Mouse (Mus musculus) MEL (cell line): ENCODE data around the gene Tbc1d2. TPM values are rescaled to one million over a fixed set of nuclear protein-coding genes. Genes with fewer than 3 reads are reported as not detected.
A peak's percentile ranks its signal among the peaks of the same experiment; 100 is the strongest.

ENCODE experiments used
- DNase-seq: peaks from one replicate; pipeline ENCODE4 v3.0.0; 2011; ENCODE audit warnings: low read depth, low spot score
- H3K27ac ChIP-seq: 2 replicates; pipeline ENCODE4 v1.5.1; 2012; ENCODE audit warnings: low read depth, mild to moderate bottlenecking, control low read depth, low read length, moderate library complexity; ENCODE audit not compliant: control insufficient read depth
- H3K27me3 ChIP-seq, 2 experiments: fragments of 150-350 bp in 1 of 2; sonication (generic) in 1 of 2; 2 replicates each; pipeline ENCODE4 v1.6.1; 2012; ENCODE audit warnings: low read length in 2 of 2, mild to moderate bottlenecking in 2 of 2, improper control_type of control experiment in 1 of 2, moderate library complexity in 1 of 2; ENCODE audit not compliant: insufficient read depth in 2 of 2, control insufficient read depth in 1 of 2
- H3K36me3 ChIP-seq, 2 experiments: 2 replicates each; pipeline ENCODE4 v1.6.1; 2012 to 2014; ENCODE audit warnings: low read length in 2 of 2, improper control_type of control experiment in 1 of 2, inconsistent platforms in 1 of 2, mild to moderate bottlenecking in 1 of 2; ENCODE audit not compliant: insufficient read depth in 2 of 2, control insufficient read depth in 1 of 2
- H3K4me1 ChIP-seq, 2 experiments: fragments of 150-350 bp in 1 of 2; sonication (generic) in 1 of 2; 2 replicates each; pipeline ENCODE4 v1.6.1; 2012; ENCODE audit warnings: low read length in 2 of 2, improper control_type of control experiment in 1 of 2, mild to moderate bottlenecking in 1 of 2; ENCODE audit not compliant: insufficient read depth in 2 of 2, control insufficient read depth in 1 of 2
- H3K4me3 ChIP-seq, 2 experiments: fragments of 150-350 bp in 1 of 2; sonication (generic) in 1 of 2; 2 replicates each; pipeline ENCODE4 v1.5.1; 2012; ENCODE audit warnings: low read depth in 2 of 2, low read length in 2 of 2, mild to moderate bottlenecking in 2 of 2, moderate library complexity in 2 of 2, control low read depth in 1 of 2, improper control_type of control experiment in 1 of 2; ENCODE audit not compliant: control insufficient read depth in 1 of 2, insufficient read depth in 1 of 2
- H3K79me2 ChIP-seq: 2 replicates; pipeline ENCODE4 v1.6.1; 2012; ENCODE audit warnings: mild to moderate bottlenecking, low read length, moderate library complexity; ENCODE audit not compliant: control insufficient read depth, poor library complexity, insufficient read depth
- H3K9ac ChIP-seq: 2 replicates; pipeline ENCODE4 v1.6.1; 2012; ENCODE audit warnings: low read depth, mild to moderate bottlenecking, control low read depth, low read length, moderate library complexity; ENCODE audit not compliant: control insufficient read depth, poor library complexity, severe bottlenecking
- H3K9me3 ChIP-seq: fragments of 150-350 bp; sonication (generic); replicated peaks from 2 replicates; pipeline ENCODE4 v1.6.1; 2012; ENCODE audit warnings: mild to moderate bottlenecking, low read length, improper control_type of control experiment, moderate library complexity; ENCODE audit not compliant: insufficient read depth
- CHD1 ChIP-seq: IDR thresholded peaks from 2 replicates; pipeline ENCODE4 v1.6.1; 2012; ENCODE audit warnings: low read depth, mild to moderate bottlenecking, inconsistent platforms, low read length, improper control_type of control experiment
- CHD2 ChIP-seq: IDR thresholded peaks from 2 replicates; pipeline ENCODE4 v1.6.1; 2011; ENCODE audit warnings: low read length, improper control_type of control experiment
- ELF1 ChIP-seq: IDR thresholded peaks from 2 replicates; pipeline ENCODE4 v1.6.1; 2014; ENCODE audit warnings: low read depth, mild to moderate bottlenecking, inconsistent platforms, low read length, improper control_type of control experiment, moderate library complexity
- EP300 ChIP-seq, 2 experiments: IDR thresholded peaks; 2 replicates each; pipeline ENCODE4 v1.6.1; 2011; ENCODE audit warnings: improper control_type of control experiment in 2 of 2, low read length in 2 of 2, low read depth in 1 of 2, mild to moderate bottlenecking in 1 of 2
- ETS1 ChIP-seq: IDR thresholded peaks from 2 replicates; pipeline ENCODE4 v1.6.1; 2012; ENCODE audit warnings: low read depth, mild to moderate bottlenecking, inconsistent platforms, low read length, improper control_type of control experiment, moderate library complexity
- GATA1 ChIP-seq: IDR thresholded peaks from 2 replicates; pipeline ENCODE4 v1.6.1; 2011; ENCODE audit warnings: low read depth, low read length, improper control_type of control experiment
- MAX ChIP-seq: IDR thresholded peaks from 2 replicates; pipeline ENCODE4 v1.6.1; 2011; ENCODE audit warnings: low read length, improper control_type of control experiment
- MEF2A ChIP-seq: IDR thresholded peaks from 2 replicates; pipeline ENCODE4 v1.6.1; 2014; ENCODE audit warnings: low read depth, mild to moderate bottlenecking, inconsistent platforms, low read length, improper control_type of control experiment; ENCODE audit not compliant: poor library complexity, insufficient replicate concordance, severe bottlenecking; ENCODE audit errors: extremely low read depth
- MXI1 ChIP-seq: IDR thresholded peaks from 2 replicates; pipeline ENCODE4 v1.6.1; 2011; ENCODE audit warnings: mild to moderate bottlenecking, low read depth, low read length, improper control_type of control experiment
- MYC ChIP-seq: IDR thresholded peaks from 2 replicates; pipeline ENCODE4 v1.6.1; 2011; ENCODE audit warnings: low read depth, mild to moderate bottlenecking, low read length, improper control_type of control experiment, moderate library complexity
- NRF1 ChIP-seq: IDR thresholded peaks from 2 replicates; pipeline ENCODE4 v1.6.1; 2014; ENCODE audit warnings: low read depth, mild to moderate bottlenecking, inconsistent platforms, low read length, improper control_type of control experiment, moderate library complexity; ENCODE audit not compliant: poor library complexity, insufficient read depth, severe bottlenecking
- POLR2AphosphoS2 ChIP-seq: IDR thresholded peaks from 2 replicates; pipeline ENCODE4 v1.6.1; 2011; ENCODE audit warnings: low read length, improper control_type of control experiment
- POLR2AphosphoS5 ChIP-seq: IDR thresholded peaks from 2 replicates; pipeline ENCODE4 v1.6.1; 2012; ENCODE audit warnings: low read depth, borderline replicate concordance, mild to moderate bottlenecking, inconsistent platforms, low read length, moderate library complexity, mixed read lengths
- RAD21 ChIP-seq: IDR thresholded peaks from 2 replicates; pipeline ENCODE4 v1.6.1; 2011; ENCODE audit warnings: mild to moderate bottlenecking, low read depth, low read length, improper control_type of control experiment
- RCOR1 ChIP-seq: IDR thresholded peaks from 2 replicates; pipeline ENCODE4 v1.6.1; 2012; ENCODE audit warnings: low read depth, mild to moderate bottlenecking, inconsistent platforms, low read length, improper control_type of control experiment
- SMC3 ChIP-seq: IDR thresholded peaks from 2 replicates; pipeline ENCODE4 v1.6.1; 2011; ENCODE audit warnings: low read depth, low read length, improper control_type of control experiment
- TBP ChIP-seq: IDR thresholded peaks from 2 replicates; pipeline ENCODE4 v1.8.0; 2011; ENCODE audit warnings: low read depth, low read length, improper control_type of control experiment
- TCF12 ChIP-seq: IDR thresholded peaks from 2 replicates; pipeline ENCODE4 v1.6.1; 2014; ENCODE audit warnings: low read depth, mild to moderate bottlenecking, inconsistent platforms, low read length, improper control_type of control experiment, moderate library complexity
- USF1 ChIP-seq: IDR thresholded peaks from 2 replicates; pipeline ENCODE4 v1.6.1; 2014; ENCODE audit warnings: low read depth, mild to moderate bottlenecking, inconsistent platforms, low read length, improper control_type of control experiment, moderate library complexity
- ZC3H11A ChIP-seq: IDR thresholded peaks from 2 replicates; pipeline ENCODE4 v1.6.1; 2012; ENCODE audit warnings: low read depth, mild to moderate bottlenecking, inconsistent platforms, low read length, improper control_type of control experiment
- ZKSCAN1 ChIP-seq: IDR thresholded peaks from 2 replicates; pipeline ENCODE4 v1.6.1; 2012; ENCODE audit warnings: low read depth, mild to moderate bottlenecking, inconsistent platforms, low read length, improper control_type of control experiment, moderate library complexity
- ZMIZ1 ChIP-seq: IDR thresholded peaks from 2 replicates; pipeline ENCODE4 v1.6.1; 2012; ENCODE audit warnings: low read depth, mild to moderate bottlenecking, inconsistent platforms, low read length, improper control_type of control experiment, moderate library complexity
- ZNF384 ChIP-seq: IDR thresholded peaks from 2 replicates; pipeline ENCODE4 v1.6.1; 2012; ENCODE audit warnings: low read depth, mild to moderate bottlenecking, inconsistent platforms, low read length, improper control_type of control experiment
- polyA plus RNA-seq, 2 experiments: library from polyadenylated mRNA; stranded (reverse) in 1 of 2; unstranded in 1 of 2; fragments of >175 nt in 1 of 2; fragments of >200 nt in 1 of 2; gene quantifications; 2 replicates each; pipeline versions ENCODE4 v1.2.1 to v1.2.4; 2012; ENCODE audit warnings: low replicate concordance in 2 of 2, low read depth in 1 of 2; ENCODE audit not compliant: insufficient read length in 2 of 2, insufficient read depth in 1 of 2, missing spikeins in 1 of 2
- total RNA-seq: library from RNA; depleted of rRNA; stranded (reverse); fragments of 300-350 nt; gene quantifications from 2 replicates; pipeline ENCODE4 v1.2.3, GENCODE M21; 2012

Tbc1d2 gene
- total and polyA plus RNA-seq, 3 experiments: 0.19 to 0.36 TPM; not detected in 1

DNA sequence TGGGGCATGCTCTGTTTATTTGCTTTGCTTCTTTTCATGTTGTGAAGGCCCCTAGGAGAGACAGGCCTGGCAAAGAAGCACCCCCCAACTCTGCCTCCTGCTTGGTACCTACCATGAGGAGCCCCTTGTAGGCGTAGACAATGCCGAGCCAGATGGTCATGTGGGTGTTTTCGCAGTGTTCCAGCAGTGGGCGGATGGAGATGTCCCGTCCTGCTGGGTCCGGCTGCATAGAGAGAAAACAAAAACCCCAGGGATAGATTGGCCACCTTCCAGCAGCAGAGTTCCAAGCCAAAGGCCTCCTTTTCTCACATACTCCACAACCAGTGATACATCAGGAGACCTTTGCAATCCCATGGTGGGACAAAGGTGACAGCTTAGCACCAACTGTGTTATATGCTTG is 34.2 kb upstream of the Tbc1d2 start:
- Histone ChIP-seq H3K9me3 (no peaks in the 10 kb centered on the region), H3K9ac (no peak overlapping the region), H3K27me3 (no peaks in the 10 kb centered on the region), H3K4me1 (0 out of 4 replicates have a peak, but pooled peaks cover 0 to 5% of the 10 kb centered on the region in 2 experiments), H3K4me3 (no peak overlapping the region)
- no peak for DNase-seq
- no peak for TF ChIP-seq ZKSCAN1
- no peak for TF ChIP-seq CHD1
- TF ChIP-seq MXI1: no peak
- no peak for TF ChIP-seq TBP
- no peak for TF ChIP-seq SMC3
- no peak for TF ChIP-seq NRF1
- TF ChIP-seq RAD21: no peak
- TF ChIP-seq ZC3H11A: no peak
- no peak for TF ChIP-seq ELF1
- no peak for TF ChIP-seq POLR2AphosphoS2
- TF ChIP-seq ZNF384: no peak
- TF ChIP-seq POLR2AphosphoS5: no peak
- TF ChIP-seq TCF12: no peak
- TF ChIP-seq USF1: no peak
- no peak for TF ChIP-seq CHD2
- TF ChIP-seq GATA1: no peak
- no peak for TF ChIP-seq MEF2A
- TF ChIP-seq ETS1: no peak
- TF ChIP-seq ZMIZ1: no peak
- TF ChIP-seq, all 39 proteins: peak for 0
- Histone ChIP-seq H3K79me2 (no peaks in the 10 kb centered on the region), H3K27ac (no peak overlapping the region), H3K36me3 (no peaks in the 10 kb centered on the region)

DNA sequence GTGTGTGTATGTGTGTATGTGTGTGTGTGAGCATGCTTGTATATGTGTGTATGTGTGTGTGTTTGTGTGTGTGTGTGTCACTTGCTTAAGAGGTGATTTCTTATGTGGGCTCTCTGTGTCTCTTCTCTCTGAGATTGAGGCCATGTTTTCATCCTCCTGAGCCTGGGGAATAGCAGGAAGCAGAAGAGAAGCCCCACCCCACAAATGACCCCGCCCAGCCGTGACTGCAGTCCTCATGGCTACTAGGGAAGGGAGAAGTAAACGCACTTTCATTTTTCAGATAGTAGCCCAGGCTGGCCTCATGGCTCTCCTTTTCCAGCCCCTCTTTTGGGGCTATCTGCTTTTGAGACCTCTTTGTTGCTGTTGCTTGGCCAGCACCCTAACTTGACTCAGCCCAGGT is 26.6 kb upstream of the Tbc1d2 start:
- peak overlapping the region; percentile 90 for H3K27ac ChIP-seq
- peaks cover 0 to 7% of the 10 kb centered on the region in 2 experiments; a peak in 2 of 4 replicates for H3K36me3 ChIP-seq
- H3K79me2 ChIP-seq: no peaks in the 10 kb centered on the region
- peak; percentile 83 for DNase-seq
- TF ChIP-seq MYC: 0 out of 2 replicates have a peak, but pooled peaks have one; percentile 16
- no peak for TF ChIP-seq RCOR1
- no peak for TF ChIP-seq MAX
- TF ChIP-seq ZKSCAN1: no peak
- TF ChIP-seq EP300 (IDR thresholded peaks at IDR 0.05; ENCODE audit: low read depth in 1 of 2, low read length in 2 of 2): no peak
- TF ChIP-seq, all 39 proteins: peak for 1
- peak overlapping the region; percentile 37 to 65 for H3K4me3 ChIP-seq
- H3K27me3 ChIP-seq: no peaks in the 10 kb centered on the region
- H3K9me3 ChIP-seq: no peaks in the 10 kb centered on the region
- H3K9ac ChIP-seq: peak overlapping the region; percentile 59
- H3K4me1 ChIP-seq: peaks cover 0 to 20% of the 10 kb centered on the region in 2 experiments; a peak in 3 of 4 replicates
